Mouse (Mus musculus) liver, embryonic 14.5 days (tissue): ENCODE measurements at regions not wholly inside any gene's neighbourhood (a gene's known extent, or its start where the extent isn't known, plus 50 kb on each side); places are given as distances from the start of the nearest gene placed in this dataset.

Experiments used
- CTCF ChIP-seq: IDR thresholded peaks from 2 replicates; pipeline ENCODE4 v1.5.1; 2016; ENCODE audit warnings: antibody characterized with exemption, low read depth, control low read depth
- EP300 ChIP-seq: IDR thresholded peaks from 2 replicates; pipeline ENCODE4 v1.6.1; 2016; ENCODE audit warnings: antibody characterized with exemption, low read depth

DNA sequence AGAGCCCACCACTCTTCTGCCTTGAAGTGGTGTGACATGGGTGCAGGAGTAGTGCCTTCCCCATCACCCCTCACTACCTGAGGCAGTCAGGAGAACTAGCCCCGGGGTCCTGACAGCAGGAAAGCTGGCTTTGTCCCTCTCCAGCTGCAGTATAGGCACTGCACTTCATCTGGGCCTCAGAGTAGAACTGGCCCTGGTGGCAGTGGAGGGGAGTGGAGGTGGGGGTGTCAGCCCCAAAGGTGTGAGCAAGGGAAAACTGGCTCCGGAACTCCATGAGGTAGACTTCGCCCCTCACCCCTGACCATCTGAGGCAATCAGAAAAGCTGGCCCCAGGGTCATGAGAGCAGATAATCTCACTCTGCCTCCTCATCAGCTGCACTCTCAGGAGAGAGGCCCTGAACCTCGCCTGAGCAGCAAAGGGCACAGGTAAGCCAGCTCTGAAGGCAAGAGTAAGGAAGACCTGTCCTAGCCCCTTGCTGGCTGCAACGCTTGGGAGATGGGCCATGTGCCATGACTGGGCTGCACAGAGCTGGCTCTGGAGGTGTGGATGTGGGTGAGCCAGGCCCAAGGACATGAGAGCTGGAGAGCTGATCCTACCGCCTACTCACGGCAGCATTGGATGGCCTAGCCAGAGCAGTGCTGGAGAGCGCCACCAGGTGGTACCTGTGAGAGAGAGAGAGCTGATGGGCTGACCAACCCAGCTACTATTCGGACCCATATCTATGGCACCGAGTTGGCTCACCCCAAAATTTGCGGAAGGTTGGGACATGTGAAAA is 377.0 kb upstream of the B3galt2 start:
- TF ChIP-seq EP300 (no peak), CTCF (no peak)
